Comparison of ENCODE assay signal across 14 mouse cellular contexts in the genomic region with DNA sequence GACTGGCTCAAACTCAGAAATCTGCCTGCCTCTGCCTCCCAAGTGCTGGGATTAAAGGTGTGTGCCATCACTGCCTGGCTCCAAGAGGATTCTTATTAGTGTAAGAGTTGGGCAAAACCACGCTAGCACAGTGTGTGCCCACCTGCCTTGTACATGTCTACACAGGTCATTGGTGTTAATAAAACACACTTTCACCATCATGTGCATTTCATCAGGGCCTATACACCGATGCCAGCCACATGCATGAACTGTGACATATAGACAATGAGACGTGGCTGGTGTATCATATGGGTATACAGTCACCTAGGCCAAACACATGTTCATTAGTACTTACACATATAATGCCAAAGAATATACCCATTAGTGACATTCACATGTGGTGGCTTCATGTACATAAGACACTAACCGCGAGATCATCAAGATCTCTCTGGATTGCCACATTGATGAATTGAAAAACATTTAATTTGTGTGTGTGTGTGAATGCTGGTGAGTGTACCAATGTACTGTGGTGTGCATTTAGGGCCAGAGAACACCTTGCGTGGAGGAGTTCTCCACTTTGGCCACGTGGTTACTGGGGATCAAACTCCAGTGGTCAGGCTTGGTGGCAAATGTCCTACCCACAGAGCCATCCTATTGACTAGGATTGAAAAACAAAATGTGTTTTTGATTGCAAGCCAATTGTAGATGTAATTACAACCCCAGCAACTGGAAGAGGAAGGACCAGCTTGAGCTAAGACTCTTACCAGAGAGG. TPM values are rescaled to one million over a fixed set of nuclear protein-coding genes. Genes with fewer than 3 reads are reported as not detected.
DNase-seq lines count a peak whose midpoint lies in the region; ATAC-seq lines count a peak whose summit lies in the region.
"Had no signal": no experiment of that assay in that cellular context is flagged by ENCODE, and none has a peak within 500 bp of the region (broad histone marks: within the 10 kb centered on the region; RNA-seq: fewer than 3 reads in every experiment).

No protein-coding gene starts in this region.

- H3K27ac ChIP-seq in liver, embryonic 15.5 days (replicated peaks), result peak overlapping the region; percentile 98
- H3K27ac ChIP-seq: forebrain, embryonic 10.5 days had no signal

- H3K27me3 ChIP-seq in liver, embryonic 15.5 days, result peaks cover 38% of the 10 kb centered on the region

- DNase-seq in CD4-positive, CD25-positive, alpha-beta regulatory T cell, adult 2 months (ENCODE audit: low read depth, low spot score), result peak; percentile 71
- DNase-seq in MEL-GATA-1-ER (ENCODE audit: extremely low read depth, low read depth), result peak; percentile 70
- DNase-seq in thymus, postnatal 0 days (ENCODE audit: low spot score), result peak; percentile 46
- no peak for DNase-seq in ovary, adult 18-20 months (ENCODE audit: low spot score)
- no peak for DNase-seq in yolk sac, embryonic 10.5 days (ENCODE audit: low spot score)
- DNase-seq in urinary bladder, postnatal 4 days (ENCODE audit: low spot score in 2 of 2), result no peak
- DNase-seq: adrenal gland, postnatal 14 days; cerebellum, adult 8-10 months; kidney, adult 18-20 months; left cerebral cortex, postnatal 4 days had no signal

- H3K4me3 ChIP-seq in liver, embryonic 15.5 days (replicated peaks), result peak overlapping the region; percentile 81

- H3K4me2 ChIP-seq in liver, embryonic 15.5 days, result peak overlapping the region; percentile 78

- 0 out of 2 replicates have a peak overlapping the region, but pooled peaks have one; percentile 21 for H3K9ac ChIP-seq in liver, embryonic 15.5 days

- no peak for ATAC-seq in CD4-positive, CD25-positive, alpha-beta regulatory T cell, adult 4 months
- peak; percentile 13; the same call in 1 of the 2 replicates for ATAC-seq in liver, embryonic 15.5 days (ENCODE audit: insufficient read depth)
- ATAC-seq: lung, postnatal 0 days had no signal

- 25% methylated on average over 7 of the region's 7 CpGs for WGBS in liver, embryonic 15.5 days (ENCODE audit: insufficient replicate concordance)

- H3K9me3 ChIP-seq in liver, embryonic 15.5 days (replicated peaks), result no peaks in the 10 kb centered on the region
- H3K9me3 ChIP-seq: forebrain, embryonic 10.5 days had no signal

- H3K36me3 ChIP-seq in liver, embryonic 15.5 days (replicated peaks), result peaks cover 22% of the 10 kb centered on the region
- H3K36me3 ChIP-seq: forebrain, embryonic 10.5 days had no signal

- H3K4me1 ChIP-seq in liver, embryonic 15.5 days (replicated peaks), result peaks cover 56% of the 10 kb centered on the region

RNA-seq across cellular contexts. Expression of a gene that starts 2.0 kb away (rescaled TPM):
- polyA plus RNA-seq in CD4-positive, CD25-positive, alpha-beta regulatory T cell, adult 4 months (2017; shearing (Covaris generic)), result 1 to 10 TPM; 3.1 to 3.7 TPM
- 3.3 and 3.5 TPM in 2 replicates for polyA plus RNA-seq in liver, embryonic 15.5 days (2015; fragmentation: Nextera tagmentation; extraction: Ambion mirVana)
- 2.6 and 4.0 TPM in 2 replicates for polyA plus RNA-seq in thymus, postnatal 0 days (2015; fragmentation: Nextera tagmentation; extraction: Ambion mirVana)

RNA-seq across cellular contexts. Expression of a gene that starts 21.0 kb away (rescaled TPM):
- polyA plus RNA-seq in CD4-positive, CD25-positive, alpha-beta regulatory T cell, adult 4 months (2017; shearing (Covaris generic)), result 100 to 1,000 TPM; 346 to 405 TPM
- 177 and 195 TPM in 2 replicates for polyA plus RNA-seq in liver, embryonic 15.5 days (2015; fragmentation: Nextera tagmentation; extraction: Ambion mirVana)
- 425 and 454 TPM in 2 replicates for polyA plus RNA-seq in thymus, postnatal 0 days (2015; fragmentation: Nextera tagmentation; extraction: Ambion mirVana)

RNA-seq across cellular contexts. Expression of a gene that starts 35.0 kb away (rescaled TPM):
- not detected for polyA plus RNA-seq in CD4-positive, CD25-positive, alpha-beta regulatory T cell, adult 4 months (2017; shearing (Covaris generic))
- 448 and 474 TPM in 2 replicates for polyA plus RNA-seq in liver, embryonic 15.5 days (2015; fragmentation: Nextera tagmentation; extraction: Ambion mirVana)
- 5.0 and 6.2 TPM in 2 replicates for polyA plus RNA-seq in thymus, postnatal 0 days (2015; fragmentation: Nextera tagmentation; extraction: Ambion mirVana)

Comparison
In these comparisons a context has a peak if more than half of its experiments do, and no peak if none do; other contexts are left out.
1. DNase-seq: peak in CD4-positive, CD25-positive, alpha-beta regulatory T cell, adult 2 months (single experiment), MEL-GATA-1-ER (single experiment) and thymus, postnatal 0 days (single experiment); none in ovary, adult 18-20 months (single experiment), yolk sac, embryonic 10.5 days (single experiment) and urinary bladder, postnatal 4 days (0 of 2).
2. RNA of a gene that starts 35.0 kb away (polyA plus RNA-seq): 448 to 474 TPM in liver, embryonic 15.5 days; 5.0 to 6.2 TPM in thymus, postnatal 0 days and not detected in CD4-positive, CD25-positive, alpha-beta regulatory T cell, adult 4 months; every median in the first group is over 10 times any median in the second.